Mouse (Mus musculus) stomach, postnatal 0 days (tissue): Measurements from ENCODE around the gene Thap12.

ENCODE experiments used
- CTCF ChIP-seq: IDR thresholded peaks from 2 replicates; pipeline ENCODE4 v1.5.1; 2016; ENCODE audit warnings: antibody characterized with exemption, low read depth, mild to moderate bottlenecking, moderate library complexity
- EP300 ChIP-seq: optimal IDR thresholded peaks from 2 replicates; pipeline ENCODE3; 2016; ENCODE audit warnings: antibody characterized with exemption

DNA sequence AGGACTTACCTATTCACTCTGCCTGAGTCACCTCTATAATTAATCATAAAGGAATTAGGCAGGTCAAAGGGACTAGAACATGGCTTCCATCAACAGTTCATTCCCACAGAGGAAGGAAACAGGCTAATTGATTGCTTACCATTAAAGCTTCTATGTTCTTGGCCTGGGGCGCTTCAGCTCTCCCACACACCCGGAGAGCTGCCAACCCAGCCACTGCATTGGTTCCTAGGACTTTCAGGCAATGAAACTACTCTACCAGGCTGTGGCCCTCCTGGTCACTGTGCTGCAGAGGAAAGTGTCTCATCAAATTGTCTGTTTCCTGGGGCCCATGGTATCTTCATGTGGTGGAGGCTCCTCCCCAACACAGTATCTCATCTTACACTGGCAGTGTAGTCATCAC is 25.4 kb upstream of the Thap12 start:
- TF ChIP-seq CTCF (no peak), EP300 (no peak)
